Mouse (Mus musculus): ENCODE data around the gene Olfr741. TPM values are rescaled to one million over a fixed set of nuclear protein-coding genes. Genes with fewer than 3 reads are reported as not detected.

Gene Olfr741
- not detected for polyA plus RNA-seq (2017; shearing (Covaris generic))

DNA sequence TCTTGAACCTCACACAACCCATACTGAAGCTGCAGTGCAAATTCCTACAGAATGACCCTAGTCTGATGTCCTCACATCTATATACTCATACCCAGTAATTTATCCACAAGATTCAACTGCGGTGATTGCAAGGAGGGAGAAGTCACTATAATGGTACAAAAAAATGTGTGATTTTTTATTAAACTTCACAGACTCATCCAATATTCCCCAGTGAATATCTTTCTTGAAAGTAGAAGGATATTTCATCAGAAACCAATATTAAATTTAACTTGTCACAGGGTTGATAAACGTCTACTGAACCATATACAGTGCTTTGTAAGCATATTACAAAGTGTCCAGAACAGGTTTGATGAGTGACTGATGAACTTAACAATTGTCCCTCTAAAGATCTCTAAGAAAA is at the start of gene Olfr741:
Olfr741 (plus strand) TSS at position 301 of the 400 bp plus-strand sequence.
- no peak for ATAC-seq

DNA sequence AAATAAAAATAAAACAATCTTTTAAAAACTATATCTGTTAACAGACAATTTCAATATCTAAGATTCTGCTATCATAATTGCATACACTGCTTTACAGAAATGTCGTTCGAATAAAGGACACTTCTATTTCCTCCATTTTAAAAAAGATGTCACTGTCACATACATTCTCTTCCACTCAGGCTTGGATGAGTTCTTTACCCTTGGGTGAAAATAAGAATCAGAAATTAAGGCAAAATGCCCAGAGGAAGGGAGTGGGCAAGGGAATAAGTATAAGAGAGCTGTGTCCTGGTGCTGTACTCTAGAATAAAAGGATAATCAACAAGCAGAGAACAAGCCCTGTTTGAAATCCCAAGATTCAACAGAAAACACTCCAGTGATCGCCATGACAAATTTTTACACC is 27.3 kb upstream of the Olfr741 start, which contains the start of gene Olfr740:
Olfr740 (plus strand) TSS at position 301 of the 400 bp plus-strand sequence.
- ATAC-seq: no peak

DNA sequence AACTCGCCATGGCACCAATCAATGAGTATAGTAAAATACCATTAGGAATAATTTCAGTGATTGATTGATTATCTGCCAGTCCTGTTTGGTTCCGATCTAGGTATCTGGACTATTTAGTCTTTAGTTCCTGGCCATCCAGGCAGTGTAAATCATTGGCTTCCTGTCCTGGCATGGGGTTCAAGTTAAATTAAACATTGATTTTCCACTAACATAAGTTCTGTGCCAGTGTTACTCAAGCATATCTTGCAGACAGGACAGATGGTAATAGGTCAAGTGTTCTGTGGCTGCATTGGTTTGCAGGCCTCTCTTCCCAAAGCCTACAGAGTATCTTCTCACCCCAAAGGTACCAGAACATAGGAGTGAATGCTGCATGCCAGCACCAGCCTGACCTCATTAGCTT is 5.9 kb downstream of the Olfr741 start:
- no peak for ATAC-seq

DNA sequence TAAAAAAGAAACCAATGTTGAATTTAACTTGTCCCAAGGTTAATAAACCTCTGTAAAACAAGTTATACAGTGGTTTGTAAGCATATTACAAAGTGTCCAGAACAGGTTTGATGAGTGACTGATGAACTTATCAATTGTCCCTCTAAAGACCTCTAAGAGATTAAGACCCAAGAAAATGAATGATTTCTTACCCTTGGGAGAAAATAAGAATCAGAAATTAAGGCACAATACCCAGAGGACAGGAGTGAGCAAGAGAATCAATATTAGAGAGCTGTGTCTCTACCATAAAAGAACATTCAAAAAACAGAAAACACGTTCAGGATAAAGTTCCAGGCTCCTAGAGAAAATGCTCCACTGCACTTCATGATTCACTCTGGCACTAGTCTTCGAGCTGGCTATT is 30.8 kb downstream of the Olfr741 start, which contains the start of gene Olfr742:
Olfr742 (plus strand) TSS at position 301 of the 400 bp plus-strand sequence.
- no peak for ATAC-seq

DNA sequence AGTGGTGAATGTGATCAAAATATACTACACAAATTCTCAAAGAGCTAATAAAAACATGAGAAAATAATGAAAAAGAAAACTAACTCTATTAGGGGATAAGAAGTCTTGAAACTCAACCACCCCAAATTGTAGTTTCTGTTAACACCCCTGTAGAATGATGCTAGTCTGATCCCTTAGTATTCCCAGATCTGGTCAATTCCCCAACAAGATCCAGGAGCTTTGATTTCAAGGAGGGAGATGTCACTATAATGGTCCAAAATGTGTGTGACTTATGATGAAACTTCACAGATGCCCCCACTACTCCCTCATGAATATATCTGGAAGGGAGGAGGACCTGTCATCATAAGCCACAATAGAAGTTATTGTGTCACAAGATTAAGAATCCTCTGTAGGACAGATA is 49.0 kb downstream of the Olfr741 start, which contains the start of gene Olfr743:
Olfr743 (plus strand) TSS at position 301 of the 400 bp plus-strand sequence.
- ATAC-seq: no peak

Other genes with a start within 250 kb of the Olfr741 start
- not detected for gene Olfr731, start 230.9 kb upstream of the Olfr741 start, polyA plus RNA-seq (2017; shearing (Covaris generic))
- under 1 TPM in 1 of 2 experiments, not detected in 1; 0.17 TPM for gene Olfr732, start 188.5 kb upstream of the Olfr741 start, polyA plus RNA-seq (2017; shearing (Covaris generic))
- under 1 TPM in 1 of 2 experiments, not detected in 1; 0.28 TPM for gene Olfr733, start 171.2 kb upstream of the Olfr741 start, polyA plus RNA-seq (2017; shearing (Covaris generic))
- gene Olfr734, start 146.0 kb upstream of the Olfr741 start, polyA plus RNA-seq (2017; shearing (Covaris generic)): not detected
- not detected for gene Olfr735, start 123.9 kb upstream of the Olfr741 start, polyA plus RNA-seq (2017; shearing (Covaris generic))
- gene Tlr11, start 114.8 kb upstream of the Olfr741 start, polyA plus RNA-seq (2017; shearing (Covaris generic)): not detected
- gene Olfr736, start 91.6 kb upstream of the Olfr741 start, polyA plus RNA-seq (2017; shearing (Covaris generic)): not detected
- not detected for gene Olfr738, start 65.2 kb upstream of the Olfr741 start, polyA plus RNA-seq (2017; shearing (Covaris generic))
- not detected for gene Olfr739, start 54.1 kb upstream of the Olfr741 start, polyA plus RNA-seq (2017; shearing (Covaris generic))
- not detected for gene Olfr740, start 27.2 kb upstream of the Olfr741 start, polyA plus RNA-seq (2017; shearing (Covaris generic))
- gene Olfr742, start 30.9 kb downstream of the Olfr741 start, polyA plus RNA-seq (2017; shearing (Covaris generic)): under 1 TPM in 1 of 2 experiments, not detected in 1; 0.25 TPM
- gene Olfr743, start 49.1 kb downstream of the Olfr741 start, polyA plus RNA-seq (2017; shearing (Covaris generic)): not detected
- gene Olfr744, start 142.1 kb downstream of the Olfr741 start, polyA plus RNA-seq (2017; shearing (Covaris generic)): not detected
- gene Olfr745, start 166.7 kb downstream of the Olfr741 start, polyA plus RNA-seq (2017; shearing (Covaris generic)): not detected
- not detected for gene Olfr746, start 174.3 kb downstream of the Olfr741 start, polyA plus RNA-seq (2017; shearing (Covaris generic))
- gene Olfr747, start 220.5 kb downstream of the Olfr741 start, polyA plus RNA-seq (2017; shearing (Covaris generic)): not detected
- gene Olfr748, start 234.6 kb downstream of the Olfr741 start, polyA plus RNA-seq (2017; shearing (Covaris generic)): under 1 TPM in 1 of 2 experiments, not detected in 1; 0.21 TPM

Measured in activated CD4-positive, CD25-positive, alpha-beta regulatory T cell, adult 4 months (primary cell).